8 mouse cellular contexts compared by ENCODE assay signal in genomic region chr10:34207503-34207850, GRCm38 (mm10). TPM values are rescaled to one million over a fixed set of nuclear protein-coding genes. Genes with fewer than 3 reads are reported as not detected.
A peak's percentile ranks its signal among the peaks of the same experiment; 100 is the strongest.
DNase-seq lines count a peak whose midpoint lies in the region; ATAC-seq and TF ChIP-seq lines count a peak whose summit lies in the region.

TSS of gene Dse (minus strand) at chr10:34207715.

- peaks cover 6% of the 10 kb centered on the region for H3K27me3 ChIP-seq in spleen, adult 2 months (ENCODE audit: control insufficient read depth, insufficient read depth, low read length)
- peaks cover 24% of the 10 kb centered on the region for H3K27me3 ChIP-seq in liver, embryonic 14.5 days (ENCODE audit: control insufficient read depth, insufficient read depth, low read length)

- 9% methylated on average over 14 of the region's 14 CpGs for WGBS in spleen, adult 2 months
- WGBS in liver, embryonic 14.5 days (ENCODE audit: insufficient replicate concordance) = 2% methylated on average over 14 of the region's 14 CpGs

- peak within 1 kb of the TSS; percentile 62 for H3K4me2 ChIP-seq in liver, embryonic 14.5 days (ENCODE audit: low read depth)

- H3K36me3 ChIP-seq in spleen, adult 2 months (ENCODE audit: control insufficient read depth, insufficient read depth, low read length) = no peaks in the 10 kb centered on the region
- no peaks in the 10 kb centered on the region for H3K36me3 ChIP-seq in liver, embryonic 14.5 days (replicated peaks; ENCODE audit: control insufficient read depth, insufficient read depth, low read depth)

- H3K9ac ChIP-seq in liver, embryonic 14.5 days (replicated peaks) = peak within 1 kb of the TSS; percentile 48

- TF ChIP-seq CTCF in gastrocnemius, adult 2 months (IDR thresholded peaks at IDR 0.05) = no peak
- no peak for TF ChIP-seq CTCF in spleen, adult 2 months (IDR thresholded peaks at IDR 0.05; ENCODE audit: extremely low read depth, insufficient read depth, insufficient read length, insufficient replicate concordance)
- TF ChIP-seq CTCF in liver, embryonic 14.5 days (IDR thresholded peaks at IDR 0.05; ENCODE audit: low read depth) = no peak

- intact Hi-C loops in gastrocnemius, adult 2 months (cut with DNase I) = no loop called here
- intact Hi-C loops in gastrocnemius, postnatal 36 days (cut with DNase I) = no loop called here

- no peak for TF ChIP-seq EP300 in liver, embryonic 14.5 days (IDR thresholded peaks at IDR 0.05; ENCODE audit: low read depth)

- no peak for TF ChIP-seq POLR2A in spleen, adult 2 months (IDR thresholded peaks at IDR 0.05; ENCODE audit: low read depth, low read length)

- peak within 1 kb of the TSS; percentile 93 for H3K27ac ChIP-seq in gastrocnemius, adult 2 months
- peak within 1 kb of the TSS; percentile 81 for H3K27ac ChIP-seq in spleen, adult 2 months (ENCODE audit: insufficient read depth, low read length)
- no peak within 1 kb of the TSS for H3K27ac ChIP-seq in liver, embryonic 14.5 days

- H3K4me1 ChIP-seq in spleen, adult 2 months (ENCODE audit: control insufficient read depth, insufficient read depth, insufficient read length) = peaks cover 11% of the 10 kb centered on the region
- no peaks in the 10 kb centered on the region; a peak in 1 of 4 replicates for H3K4me1 ChIP-seq in liver, embryonic 14.5 days (replicated peaks; ENCODE audit: control insufficient read depth in 2 of 2, insufficient read depth in 2 of 2, low read length in 1 of 2)

- H3K4me3 ChIP-seq in gastrocnemius, adult 2 months = peak within 1 kb of the TSS; percentile 94
- H3K4me3 ChIP-seq in spleen, adult 2 months (ENCODE audit: extremely low read depth, insufficient read depth, insufficient read length) = peak within 1 kb of the TSS; percentile 95
- peak within 1 kb of the TSS; percentile 57 to 64 for H3K4me3 ChIP-seq in liver, embryonic 14.5 days (ENCODE audit: insufficient read depth in 1 of 2, low read depth in 2 of 2, low read length in 2 of 2)

- no peaks in the 10 kb centered on the region for H3K9me3 ChIP-seq in liver, embryonic 14.5 days (ENCODE audit: control insufficient read depth, low read length)

- no peak for DNase-seq in gastrocnemius, adult 2 months
- DNase-seq in gastrocnemius, postnatal 36 days = no peak
- DNase-seq in spleen, adult 2 months (ENCODE audit: low read depth in 1 of 2, low spot score in 2 of 2) = no peak
- no peak for DNase-seq in spleen, postnatal 14 days (ENCODE audit: low spot score in 2 of 2)
- no peak for DNase-seq in liver, embryonic 14.5 days (ENCODE audit: low read depth in 3 of 3, low spot score in 3 of 3)
- DNase-seq in right cerebral cortex, adult 2 months (ENCODE audit: low spot score in 2 of 2) = peak; percentile 23 to 36
- DNase-seq in cerebellum, adult 9-11 months = no peak

- ATAC-seq in frontal cortex, adult (ENCODE audit: low TSS enrichment) = peak; percentile 22
- no peak for ATAC-seq in liver, embryonic 14.5 days (ENCODE audit: insufficient read depth)

RNA-seq across cellular contexts. Expression of gene Dse, which starts in this region (rescaled TPM):
- total RNA-seq in gastrocnemius, adult 2 months (2021) = 1 to 10 TPM; 4.2 to 4.5 TPM
- 1 to 10 TPM; 3.5 to 4.5 TPM for total RNA-seq in gastrocnemius, postnatal 36 days (2021)
- polyA plus RNA-seq in spleen, adult 2 months (2012; rRNA removed) = 12.0 and 12.9 TPM in 2 replicates
- polyA plus RNA-seq in liver, embryonic 14.5 days (2012; rRNA removed) = 2.7 and 2.8 TPM in 2 replicates
- 5.7 and 6.1 TPM in 2 replicates for polyA plus RNA-seq in liver, embryonic 14.5 days (2014; fragmentation: Nextera tagmentation; extraction: Ambion mirVana)

Comparison
In these comparisons a context has a peak if more than half of its experiments do, and no peak if none do; other contexts are left out.
1. DNase-seq: peak in right cerebral cortex, adult 2 months (2 of 2); none in gastrocnemius, adult 2 months (single experiment), gastrocnemius, postnatal 36 days (0 of 2), spleen, adult 2 months (0 of 2), spleen, postnatal 14 days (0 of 2), liver, embryonic 14.5 days (0 of 3) and cerebellum, adult 9-11 months (single experiment).
2. Peak in every context shown above with its lines, with median percentiles within 50 percentile points of each other: H3K4me3 ChIP-seq.